Mouse (Mus musculus): Measurements from ENCODE around the gene Dok5.

- TF ChIP-seq USF1 (IDR thresholded peaks at IDR 0.05; ENCODE audit: low read depth) (no peak), E2F4 (IDR thresholded peaks at IDR 0.05; ENCODE audit: insufficient read depth) (no peak), POLR2A (IDR thresholded peaks at IDR 0.05; ENCODE audit: insufficient read length, low read depth) (no peak)
Observed at GRCm38 (mm10) chr2:170802984-170803383, 71.4 kb downstream of the Dok5 start.
